Comparison of ENCODE assay signal across 13 mouse cellular contexts in the genomic region with DNA sequence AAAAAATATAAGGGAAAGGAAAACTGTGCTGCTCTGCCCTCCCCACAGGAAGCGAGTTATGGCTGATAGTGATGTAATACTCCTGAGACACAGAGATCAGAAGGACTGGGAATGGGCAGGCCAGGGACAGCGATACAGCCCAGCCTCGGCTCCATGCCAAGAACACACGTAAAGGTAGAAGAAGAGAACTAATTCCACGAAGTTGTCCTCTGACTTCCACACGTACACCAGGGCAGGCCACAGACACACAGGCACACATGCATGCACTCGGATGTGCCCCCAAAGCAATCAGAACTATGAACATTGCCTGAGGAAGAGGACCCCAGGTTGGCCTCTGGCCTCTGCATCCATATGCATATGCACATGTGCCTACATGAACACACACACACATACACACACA. TPM values are rescaled to one million over a fixed set of nuclear protein-coding genes. Genes with fewer than 3 reads are reported as not detected.
A peak's percentile ranks its signal among the peaks of the same experiment; 100 is the strongest.
DNase-seq lines count a peak whose midpoint lies in the region; ATAC-seq and TF ChIP-seq lines count a peak whose summit lies in the region.
"Had no signal": no experiment of that assay in that cellular context is flagged by ENCODE, and none has a peak within 500 bp of the region (broad histone marks: within the 10 kb centered on the region; RNA-seq: fewer than 3 reads in every experiment).

No protein-coding gene starts in this region.

- H3K4me3 ChIP-seq in intestine, postnatal 0 days (ENCODE audit: low read depth, low read length), result no peak overlapping the region
- no peak overlapping the region for H3K4me3 ChIP-seq in intestine, embryonic 16.5 days (ENCODE audit: low read length)
- H3K4me3 ChIP-seq in megakaryocyte, embryonic 14.5 days (replicated peaks), result peak overlapping the region; percentile 80
- no peak overlapping the region for H3K4me3 ChIP-seq in heart, embryonic 15.5 days
- H3K4me3 ChIP-seq in small intestine, adult 2 months (ENCODE audit: low read depth, low read length), result no peak overlapping the region
- H3K4me3 ChIP-seq in midbrain, embryonic 11.5 days (ENCODE audit: low read depth, low read length), result no peak overlapping the region
- H3K4me3 ChIP-seq: forebrain, embryonic 12.5 days; myocyte had no signal

- H3K4me2 ChIP-seq in intestine, postnatal 0 days (replicated peaks; ENCODE audit: low read depth), result no peak overlapping the region
- H3K4me2 ChIP-seq in intestine, embryonic 16.5 days (ENCODE audit: low read depth, low read length), result no peak overlapping the region
- H3K4me2 ChIP-seq in heart, embryonic 15.5 days, result no peak overlapping the region
- H3K4me2 ChIP-seq in midbrain, embryonic 11.5 days, result no peak overlapping the region
- H3K4me2 ChIP-seq: forebrain, embryonic 12.5 days had no signal

- TF ChIP-seq CTCF in intestine, postnatal 0 days (IDR thresholded peaks at IDR 0.05; ENCODE audit: low read depth), result no peak
- TF ChIP-seq CTCF in small intestine, adult 2 months (IDR thresholded peaks at IDR 0.05; ENCODE audit: extremely low read depth, insufficient read length, insufficient replicate concordance, low read depth, low read length), result no peak

- peak; percentile 32 for ATAC-seq in intestine, postnatal 0 days
- ATAC-seq in intestine, embryonic 16.5 days, result no peak
- no peak for ATAC-seq in megakaryocyte, adult 5-6 weeks (ENCODE audit: poor library complexity, severe bottlenecking)
- ATAC-seq in heart, embryonic 15.5 days (replicated peaks; ENCODE audit: insufficient number of reproducible peaks, insufficient read depth, low FRiP score, low read depth), result no peak
- ATAC-seq in midbrain, embryonic 11.5 days (ENCODE audit: low FRiP score), result no peak
- ATAC-seq in granulocyte monocyte progenitor cell, adult 5-6 weeks (replicated peaks; ENCODE audit: poor library complexity, severe bottlenecking), result no peak

- peak overlapping the region; percentile 47; the same call in 1 of the 2 replicates for H3K27ac ChIP-seq in intestine, postnatal 0 days (ENCODE audit: low read depth, low read length)
- H3K27ac ChIP-seq in intestine, embryonic 16.5 days (ENCODE audit: low read length), result no peak overlapping the region; the same call in 1 of the 2 replicates
- peak overlapping the region; percentile 79 for H3K27ac ChIP-seq in heart, embryonic 15.5 days
- peak overlapping the region; percentile 65 for H3K27ac ChIP-seq in small intestine, adult 2 months (ENCODE audit: insufficient read depth, low read depth, low read length)
- no peak overlapping the region for H3K27ac ChIP-seq in midbrain, embryonic 11.5 days (ENCODE audit: low read depth, low read length)
- H3K27ac ChIP-seq: forebrain, embryonic 12.5 days had no signal

- no peak for DNase-seq in midbrain, embryonic 11.5 days (ENCODE audit: low spot score, missing footprints)
- DNase-seq: embryo, embryonic 11 days; layer of hippocampus, adult 9-11 months had no signal

- TF ChIP-seq POLR2A in small intestine, adult 2 months (IDR thresholded peaks at IDR 0.05; ENCODE audit: low read depth, low read length), result no peak

- H3K9me3 ChIP-seq in intestine, postnatal 0 days (ENCODE audit: control insufficient read depth), result no peaks in the 10 kb centered on the region
- H3K9me3 ChIP-seq in intestine, embryonic 16.5 days (ENCODE audit: control insufficient read depth, low read length), result no peaks in the 10 kb centered on the region
- H3K9me3 ChIP-seq in megakaryocyte, embryonic 14.5 days, result no peaks in the 10 kb centered on the region
- no peaks in the 10 kb centered on the region for H3K9me3 ChIP-seq in heart, embryonic 15.5 days (replicated peaks)
- no peaks in the 10 kb centered on the region for H3K9me3 ChIP-seq in midbrain, embryonic 11.5 days (ENCODE audit: control insufficient read depth, low read length)
- H3K9me3 ChIP-seq: forebrain, embryonic 12.5 days; G1E had no signal

- no peak overlapping the region for H3K9ac ChIP-seq in intestine, postnatal 0 days (ENCODE audit: low read depth, low read length)
- no peak overlapping the region for H3K9ac ChIP-seq in intestine, embryonic 16.5 days (ENCODE audit: low read depth, low read length)
- H3K9ac ChIP-seq in heart, embryonic 15.5 days, result no peak overlapping the region
- no peak overlapping the region for H3K9ac ChIP-seq in midbrain, embryonic 11.5 days (ENCODE audit: low read length)
- H3K9ac ChIP-seq: forebrain, embryonic 12.5 days had no signal

- H3K36me3 ChIP-seq in intestine, postnatal 0 days (ENCODE audit: control insufficient read depth, insufficient read depth), result peaks cover 16% of the 10 kb centered on the region; the same call in 1 of the 2 replicates
- no peaks in the 10 kb centered on the region for H3K36me3 ChIP-seq in intestine, embryonic 16.5 days (ENCODE audit: control insufficient read depth, insufficient read depth, low read length)
- H3K36me3 ChIP-seq in megakaryocyte, embryonic 14.5 days (replicated peaks; ENCODE audit: low read length), result peaks cover 77% of the 10 kb centered on the region
- H3K36me3 ChIP-seq in heart, embryonic 15.5 days, result no peaks in the 10 kb centered on the region
- H3K36me3 ChIP-seq in small intestine, adult 2 months (ENCODE audit: control insufficient read depth, insufficient read depth, low read length), result no peaks in the 10 kb centered on the region; the same call in 1 of the 2 replicates
- no peaks in the 10 kb centered on the region for H3K36me3 ChIP-seq in midbrain, embryonic 11.5 days (ENCODE audit: control insufficient read depth, insufficient read depth, low read length)

- peaks cover 50% of the 10 kb centered on the region for H3K4me1 ChIP-seq in intestine, postnatal 0 days (replicated peaks; ENCODE audit: control insufficient read depth, insufficient read depth, low read length)
- H3K4me1 ChIP-seq in intestine, embryonic 16.5 days (ENCODE audit: control insufficient read depth, insufficient read depth, low read length), result peaks cover 86% of the 10 kb centered on the region
- H3K4me1 ChIP-seq in megakaryocyte, embryonic 14.5 days, result peaks cover 100% of the 10 kb centered on the region
- H3K4me1 ChIP-seq in heart, embryonic 15.5 days (replicated peaks), result peaks cover 93% of the 10 kb centered on the region
- H3K4me1 ChIP-seq in small intestine, adult 2 months (ENCODE audit: control insufficient read depth, insufficient read depth, insufficient read length, low read length), result peaks cover 67% of the 10 kb centered on the region
- peaks cover 36% of the 10 kb centered on the region for H3K4me1 ChIP-seq in midbrain, embryonic 11.5 days (ENCODE audit: control insufficient read depth, insufficient read depth, low read length)

- 48% methylated on average over 7 of the region's 7 CpGs for WGBS in intestine, postnatal 0 days
- 73% methylated on average over 7 of the region's 7 CpGs for WGBS in intestine, embryonic 16.5 days
- 58% methylated on average over 7 of the region's 7 CpGs for WGBS in heart, embryonic 15.5 days
- WGBS in small intestine, adult 2 months, result 36% methylated on average over 7 of the region's 7 CpGs
- WGBS in midbrain, embryonic 11.5 days, result 90% methylated on average over 7 of the region's 7 CpGs

- H3K27me3 ChIP-seq in intestine, postnatal 0 days (replicated peaks; ENCODE audit: control insufficient read depth, insufficient read depth, low read length), result no peaks in the 10 kb centered on the region
- no peaks in the 10 kb centered on the region for H3K27me3 ChIP-seq in intestine, embryonic 16.5 days (replicated peaks; ENCODE audit: control insufficient read depth, insufficient read depth, low read length)
- no peaks in the 10 kb centered on the region for H3K27me3 ChIP-seq in megakaryocyte, embryonic 14.5 days (replicated peaks)
- H3K27me3 ChIP-seq in heart, embryonic 15.5 days, result no peaks in the 10 kb centered on the region
- H3K27me3 ChIP-seq in small intestine, adult 2 months (ENCODE audit: control insufficient read depth, insufficient read depth, low read length), result no peaks in the 10 kb centered on the region
- H3K27me3 ChIP-seq in midbrain, embryonic 11.5 days (ENCODE audit: control insufficient read depth, insufficient read depth, low read length), result no peaks in the 10 kb centered on the region
- H3K27me3 ChIP-seq: forebrain, embryonic 12.5 days had no signal

RNA-seq across cellular contexts. Expression of a gene that starts 9.2 kb away (rescaled TPM):
- 13.5 and 17.3 TPM in 2 replicates for polyA plus RNA-seq in intestine, postnatal 0 days (2015; fragmentation: Nextera tagmentation; extraction: Ambion mirVana)
- 22.2 and 23.7 TPM in 2 replicates for polyA plus RNA-seq in intestine, embryonic 16.5 days (2015; fragmentation: Nextera tagmentation; extraction: Ambion mirVana)
- 22.1 and 77.4 TPM in 2 replicates for polyA plus RNA-seq in megakaryocyte, embryonic 14.5 days (2012; ENCODE audit: insufficient read depth, low replicate concordance)
- 21.7 and 26.3 TPM in 2 replicates for total RNA-seq in megakaryocyte, adult 5-6 weeks (2015)
- 11.3 and 18.9 TPM in 2 replicates for total RNA-seq in megakaryocyte, adult 5-6 weeks (2017)
- 14.9 and 19.0 TPM in 2 replicates for polyA plus RNA-seq in heart, embryonic 15.5 days (2015; fragmentation: Nextera tagmentation; extraction: Ambion mirVana)
- polyA plus RNA-seq in small intestine, adult 2 months (2012; rRNA removed), result 24.6 and 55.7 TPM in 2 replicates
- 17.0 and 17.5 TPM in 2 replicates for polyA plus RNA-seq in midbrain, embryonic 11.5 days (2014; fragmentation: Nextera tagmentation; extraction: Ambion mirVana)
- 20.1 and 27.7 TPM in 2 replicates for total RNA-seq in granulocyte monocyte progenitor cell, adult 5-6 weeks (2014; fragmentation: Nextera tagmentation)
- total RNA-seq in granulocyte monocyte progenitor cell, adult 5-6 weeks (2017), result 11.1 and 12.5 TPM in 2 replicates

RNA-seq across cellular contexts. Expression of a gene that starts 48.0 kb away (rescaled TPM):
- 34.3 and 37.8 TPM in 2 replicates for polyA plus RNA-seq in intestine, postnatal 0 days (2015; fragmentation: Nextera tagmentation; extraction: Ambion mirVana)
- polyA plus RNA-seq in intestine, embryonic 16.5 days (2015; fragmentation: Nextera tagmentation; extraction: Ambion mirVana), result 47.6 and 52.1 TPM in 2 replicates
- polyA plus RNA-seq in megakaryocyte, embryonic 14.5 days (2012; ENCODE audit: insufficient read depth, low replicate concordance), result 4.8 and 8.7 TPM in 2 replicates
- total RNA-seq in megakaryocyte, adult 5-6 weeks (2015), result 24.7 and 31.9 TPM in 2 replicates
- total RNA-seq in megakaryocyte, adult 5-6 weeks (2017), result 34.9 and 35.8 TPM in 2 replicates
- polyA plus RNA-seq in heart, embryonic 15.5 days (2015; fragmentation: Nextera tagmentation; extraction: Ambion mirVana), result 35.5 and 37.7 TPM in 2 replicates
- polyA plus RNA-seq in small intestine, adult 2 months (2012; rRNA removed), result 0.47 and 1.1 TPM in 2 replicates
- polyA plus RNA-seq in midbrain, embryonic 11.5 days (2014; fragmentation: Nextera tagmentation; extraction: Ambion mirVana), result 90.3 and 100.0 TPM in 2 replicates
- total RNA-seq in granulocyte monocyte progenitor cell, adult 5-6 weeks (2014; fragmentation: Nextera tagmentation), result 22.1 and 26.8 TPM in 2 replicates
- total RNA-seq in granulocyte monocyte progenitor cell, adult 5-6 weeks (2017), result 51.4 and 61.2 TPM in 2 replicates

RNA-seq across cellular contexts. Expression of a gene that starts 54.6 kb away (rescaled TPM):
- polyA plus RNA-seq in intestine, postnatal 0 days (2015; fragmentation: Nextera tagmentation; extraction: Ambion mirVana), result 26.0 and 27.1 TPM in 2 replicates
- polyA plus RNA-seq in intestine, embryonic 16.5 days (2015; fragmentation: Nextera tagmentation; extraction: Ambion mirVana), result 31.7 and 32.4 TPM in 2 replicates
- polyA plus RNA-seq in megakaryocyte, embryonic 14.5 days (2012; ENCODE audit: insufficient read depth, low replicate concordance), result 1.8 TPM in 1 of 2 replicates, not detected in the other
- total RNA-seq in megakaryocyte, adult 5-6 weeks (2015), result 49.4 and 51.6 TPM in 2 replicates
- total RNA-seq in megakaryocyte, adult 5-6 weeks (2017), result 47.6 and 48.0 TPM in 2 replicates
- 25.1 and 28.7 TPM in 2 replicates for polyA plus RNA-seq in heart, embryonic 15.5 days (2015; fragmentation: Nextera tagmentation; extraction: Ambion mirVana)
- 2.6 and 6.2 TPM in 2 replicates for polyA plus RNA-seq in small intestine, adult 2 months (2012; rRNA removed)
- 38.7 and 41.8 TPM in 2 replicates for polyA plus RNA-seq in midbrain, embryonic 11.5 days (2014; fragmentation: Nextera tagmentation; extraction: Ambion mirVana)
- total RNA-seq in granulocyte monocyte progenitor cell, adult 5-6 weeks (2014; fragmentation: Nextera tagmentation), result 43.0 and 44.0 TPM in 2 replicates
- total RNA-seq in granulocyte monocyte progenitor cell, adult 5-6 weeks (2017), result 36.1 and 40.2 TPM in 2 replicates

Comparison
In these comparisons a context has a peak if more than half of its experiments do, and no peak if none do; other contexts are left out.
1. H3K27ac ChIP-seq: peak in intestine, postnatal 0 days (single experiment), heart, embryonic 15.5 days (single experiment) and small intestine, adult 2 months (single experiment); none in intestine, embryonic 16.5 days (single experiment) and midbrain, embryonic 11.5 days (single experiment).